Mouse (Mus musculus): Measurements from ENCODE around the gene Tom1l1. TPM values are rescaled to one million over a fixed set of nuclear protein-coding genes. Genes with fewer than 3 reads are reported as not detected.

Tom1l1 gene
- polyA plus RNA-seq, 1 experiment from 2014 or later, result 12.4 TPM

DNA sequence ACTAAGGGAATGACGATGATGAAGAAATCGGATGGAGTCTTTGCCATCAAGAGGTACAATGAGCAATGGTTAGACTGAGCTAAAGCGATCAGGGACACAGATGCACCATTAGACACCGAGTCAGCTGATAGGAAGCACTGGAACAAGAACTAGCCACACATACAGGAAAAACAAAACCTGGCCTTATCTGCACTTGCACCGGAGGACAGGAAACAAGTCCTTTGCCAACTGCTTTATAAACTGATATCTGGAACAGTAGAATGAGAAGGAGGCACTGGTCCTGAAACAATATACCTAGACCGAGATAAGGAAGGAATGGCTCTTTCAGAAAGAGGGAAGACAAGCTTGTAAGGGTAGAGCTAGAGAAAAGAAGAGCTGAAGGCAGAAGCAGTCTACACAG, 73.4 kb downstream of the Tom1l1 start:
- ATAC-seq (ENCODE audit: insufficient number of reproducible peaks, insufficient read depth, low FRiP score, low TSS enrichment, low read depth), result no peak

DNA sequence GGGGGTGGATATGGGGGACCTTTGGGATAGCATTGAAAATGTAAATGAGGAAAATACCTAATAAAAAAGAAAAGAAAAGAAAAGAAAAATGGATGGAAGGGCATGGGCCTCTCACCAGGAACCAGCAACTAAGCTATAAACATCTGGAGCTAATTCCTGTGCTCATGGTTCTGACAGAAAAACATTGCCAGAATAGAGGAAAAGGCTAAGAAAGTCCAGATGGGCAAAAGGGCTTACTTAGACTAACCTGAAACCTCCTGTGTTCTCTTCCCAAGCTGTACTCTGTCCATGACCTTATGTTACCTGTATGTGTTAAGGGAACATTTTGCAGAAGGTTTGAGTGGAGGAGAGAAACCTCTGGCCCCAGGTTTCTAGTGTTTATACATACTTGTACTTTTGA, 76.0 kb downstream of the Tom1l1 start:
- H3K4me2 ChIP-seq, result no peak overlapping the region
- no peak overlapping the region for H3K9ac ChIP-seq (replicated peaks)
- H3K36me3 ChIP-seq, result peaks cover 44% of the 10 kb centered on the region
- peak; percentile 59; the same call in 1 of the 2 replicates for ATAC-seq (ENCODE audit: insufficient number of reproducible peaks, insufficient read depth, low FRiP score, low TSS enrichment, low read depth)
- H3K9me3 ChIP-seq, result no peaks in the 10 kb centered on the region
- H3K27ac ChIP-seq, result peak overlapping the region; percentile 4; the same call in 1 of the 2 replicates
- H3K27me3 ChIP-seq, result no peaks in the 10 kb centered on the region
- H3K4me3 ChIP-seq (replicated peaks), result no peak overlapping the region
- no peaks in the 10 kb centered on the region for H3K4me1 ChIP-seq (replicated peaks)

More for the DNA sequence above, 73.4 kb downstream of the Tom1l1 start:
- Histone ChIP-seq H3K9me3 (no peaks in the 10 kb centered on the region), H3K9ac (replicated peaks) (no peak overlapping the region), H3K27me3 (no peaks in the 10 kb centered on the region), H3K4me2 (no peak overlapping the region), H3K27ac (no peak overlapping the region), H3K4me1 (replicated peaks) (no peaks in the 10 kb centered on the region), H3K4me3 (replicated peaks) (no peak overlapping the region), H3K36me3 (peaks cover 39% of the 10 kb centered on the region)
- WGBS, result 89% methylated on average over 6 of the region's 6 CpGs

DNA sequence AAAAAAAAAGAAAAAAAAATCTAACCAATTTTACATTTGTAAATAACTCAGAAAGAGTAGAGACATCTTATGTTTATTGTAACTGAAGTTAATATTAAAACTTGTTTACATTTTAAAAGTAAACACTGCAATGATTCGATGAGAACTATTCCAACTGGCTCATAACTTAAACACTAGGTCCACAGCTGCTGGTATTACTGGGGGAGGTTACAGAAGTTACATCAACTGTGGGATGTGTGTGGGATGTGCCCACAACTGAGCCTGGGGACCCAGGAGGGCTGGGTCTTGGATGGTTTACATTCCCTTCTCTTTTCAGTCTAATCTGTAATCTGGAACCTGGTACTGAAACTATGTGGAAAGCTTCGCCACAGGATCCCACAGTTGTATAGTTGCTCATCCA, 85.1 kb downstream of the Tom1l1 start:
- H3K4me3 ChIP-seq (replicated peaks), result no peak overlapping the region
- no peak overlapping the region for H3K4me2 ChIP-seq
- H3K27me3 ChIP-seq, result no peaks in the 10 kb centered on the region
- H3K36me3 ChIP-seq, result peaks cover 65% of the 10 kb centered on the region
- H3K9me3 ChIP-seq, result no peaks in the 10 kb centered on the region
- H3K4me1 ChIP-seq (replicated peaks), result no peaks in the 10 kb centered on the region
- 97% methylated on average over 2 of the region's 2 CpGs for WGBS
- H3K9ac ChIP-seq (replicated peaks), result no peak overlapping the region
- no peak for ATAC-seq (ENCODE audit: insufficient number of reproducible peaks, insufficient read depth, low FRiP score, low TSS enrichment, low read depth)
- H3K27ac ChIP-seq, result no peak overlapping the region

DNA sequence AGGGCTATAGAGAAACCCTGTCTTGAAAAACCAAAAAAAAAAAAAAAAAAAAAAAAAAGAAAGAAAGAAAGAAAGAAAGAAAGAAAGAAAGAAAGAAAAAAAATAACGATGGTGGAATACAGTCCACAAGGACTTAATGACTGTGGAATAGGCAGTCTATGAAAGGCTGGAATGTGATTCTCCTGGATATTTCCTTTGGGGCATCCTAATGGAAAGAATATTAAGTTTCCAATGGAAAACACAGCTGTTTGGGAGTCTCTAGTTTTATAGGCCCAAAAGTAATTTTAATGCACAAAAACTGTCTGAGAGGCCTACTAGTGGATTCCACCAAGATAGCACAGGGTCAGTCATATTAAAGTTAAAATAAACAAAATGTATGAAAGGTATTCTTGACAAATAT, 92.3 kb downstream of the Tom1l1 start:
- no peak overlapping the region for H3K9ac ChIP-seq (replicated peaks)
- H3K4me2 ChIP-seq, result no peak overlapping the region
- peaks cover 68% of the 10 kb centered on the region for H3K36me3 ChIP-seq
- H3K27me3 ChIP-seq, result no peaks in the 10 kb centered on the region
- H3K9me3 ChIP-seq, result no peaks in the 10 kb centered on the region
- no peak overlapping the region for H3K27ac ChIP-seq
- ATAC-seq (ENCODE audit: insufficient number of reproducible peaks, insufficient read depth, low FRiP score, low TSS enrichment, low read depth), result no peak
- WGBS, result 88% methylated on average over 1 of the region's 1 CpGs
- no peaks in the 10 kb centered on the region for H3K4me1 ChIP-seq (replicated peaks)
- H3K4me3 ChIP-seq (replicated peaks), result no peak overlapping the region

Other genes with a start within 250 kb of the Tom1l1 start
- 39.1 and 43.5 TPM in 2 replicates for gene Stxbp4, start 50.3 kb downstream of the Tom1l1 start, polyA plus RNA-seq (2016; fragmentation: Nextera tagmentation; extraction: Ambion mirVana)
- gene Cox11, start 50.2 kb downstream of the Tom1l1 start, polyA plus RNA-seq (2016; fragmentation: Nextera tagmentation; extraction: Ambion mirVana), result 43.1 and 45.9 TPM in 2 replicates